Mouse (Mus musculus): ENCODE data around the gene Egf.

Gene Egf

GRCm38 (mm10) chr3:129714542-129715145 is 40.5 kb downstream of the Egf start:
- DNase-seq = no peak

GRCm38 (mm10) chr3:129708157-129708556 is 47.0 kb downstream of the Egf start:
- peak; percentile 45 for DNase-seq

- DNase-seq = no peak
Observed at GRCm38 (mm10) chr3:129698882-129699281, 56.2 kb downstream of the Egf start.

GRCm38 (mm10) chr3:129698365-129698764 is 56.8 kb downstream of the Egf start:
- DNase-seq = no peak

- no peak for DNase-seq
Observed at GRCm38 (mm10) chr3:129697691-129698090, 57.4 kb downstream of the Egf start.

- no peak for DNase-seq
Observed at GRCm38 (mm10) chr3:129695943-129696342, 59.2 kb downstream of the Egf start.

GRCm38 (mm10) chr3:129693581-129693980 is 61.5 kb downstream of the Egf start:
- no peak for DNase-seq

GRCm38 (mm10) chr3:129692816-129693215 is 62.3 kb downstream of the Egf start:
- DNase-seq = no peak

- DNase-seq = no peak
Observed at GRCm38 (mm10) chr3:129687429-129687828, 67.7 kb downstream of the Egf start.

- DNase-seq = peak; percentile 57
Observed at GRCm38 (mm10) chr3:129686698-129687333, 68.3 kb downstream of the Egf start.

GRCm38 (mm10) chr3:129686196-129686595 is 68.9 kb downstream of the Egf start:
- no peak for DNase-seq

- peak; percentile 43 for DNase-seq
Observed at GRCm38 (mm10) chr3:129683060-129683679, 71.9 kb downstream of the Egf start.

- DNase-seq = peak; percentile 43
Observed at GRCm38 (mm10) chr3:129682389-129682788, 72.7 kb downstream of the Egf start.

GRCm38 (mm10) chr3:129681841-129682240 is 73.3 kb downstream of the Egf start:
- DNase-seq = no peak

- no peak for DNase-seq
Observed at GRCm38 (mm10) chr3:129680258-129680657, 74.9 kb downstream of the Egf start.

GRCm38 (mm10) chr3:129675923-129676322 is 79.2 kb downstream of the Egf start:
- no peak for DNase-seq

GRCm38 (mm10) chr3:129663906-129664305 is 91.2 kb downstream of the Egf start:
- DNase-seq = no peak

GRCm38 (mm10) chr3:129658776-129659175 is 96.3 kb downstream of the Egf start:
- DNase-seq = no peak

GRCm38 (mm10) chr3:129657775-129658174 is 97.3 kb downstream of the Egf start:
- no peak for DNase-seq

GRCm38 (mm10) chr3:129657222-129657621 is 97.9 kb downstream of the Egf start:
- DNase-seq = no peak

GRCm38 (mm10) chr3:129656540-129656939 is 98.6 kb downstream of the Egf start:
- no peak for DNase-seq

GRCm38 (mm10) chr3:129652476-129652875 is 102.6 kb downstream of the Egf start:
- no peak for DNase-seq

GRCm38 (mm10) chr3:129651765-129652164 is 103.4 kb downstream of the Egf start:
- DNase-seq = no peak

- DNase-seq = no peak
Observed at GRCm38 (mm10) chr3:129650931-129651330, 104.2 kb downstream of the Egf start.

- no peak for DNase-seq
Observed at GRCm38 (mm10) chr3:129650293-129650612, 104.9 kb downstream of the Egf start.
